In genomic region chr7:29392805-29393204, GRCm38 (mm10) we compare ENCODE assay signal across 12 mouse cellular contexts.
DNase-seq lines count a peak whose midpoint lies in the region; ATAC-seq and TF ChIP-seq lines count a peak whose summit lies in the region.
"Had no signal": no experiment of that assay in that cellular context is flagged by ENCODE, and none has a peak within 500 bp of the region (broad histone marks: within the 10 kb centered on the region; RNA-seq: fewer than 3 reads in every experiment).

No protein-coding gene starts in this region.

- WGBS in forebrain, postnatal 0 days, result 90% methylated on average over 3 of the region's 3 CpGs
- WGBS in forebrain, embryonic 11.5 days, result 96% methylated on average over 3 of the region's 3 CpGs
- 45% methylated on average over 3 of the region's 3 CpGs for WGBS in liver, embryonic 12.5 days (ENCODE audit: insufficient replicate concordance)
- 52% methylated on average over 3 of the region's 3 CpGs for WGBS in stomach, embryonic 16.5 days

- H3K4me2 ChIP-seq in forebrain, postnatal 0 days (ENCODE audit: low read depth), result no peak overlapping the region
- H3K4me2 ChIP-seq in forebrain, embryonic 11.5 days (ENCODE audit: low read depth, low read length, severe bottlenecking), result no peak overlapping the region
- peak overlapping the region; percentile 7; the same call in 1 of the 2 replicates for H3K4me2 ChIP-seq in liver, embryonic 12.5 days
- H3K4me2 ChIP-seq in stomach, embryonic 16.5 days (ENCODE audit: low read depth, low read length), result no peak overlapping the region
- H3K4me2 ChIP-seq: embryonic facial prominence, embryonic 13.5 days had no signal

- peaks cover 8% of the 10 kb centered on the region; the same call in 1 of the 2 replicates for H3K4me1 ChIP-seq in forebrain, postnatal 0 days (ENCODE audit: insufficient read depth)
- H3K4me1 ChIP-seq in forebrain, embryonic 11.5 days (replicated peaks; ENCODE audit: control insufficient read depth, insufficient read depth, low read length), result no peaks in the 10 kb centered on the region
- H3K4me1 ChIP-seq in liver, embryonic 12.5 days, result peaks cover 33% of the 10 kb centered on the region
- H3K4me1 ChIP-seq in stomach, embryonic 16.5 days (ENCODE audit: control insufficient read depth, insufficient read depth, low read length), result peaks cover 12% of the 10 kb centered on the region

- no peak for DNase-seq in forebrain, postnatal 0 days
- no peak for DNase-seq in forebrain, embryonic 11.5 days (ENCODE audit: low spot score)
- DNase-seq in lung, postnatal 36 days, result peak; percentile 51
- no peak for DNase-seq in lung, postnatal 10 days
- no peak for DNase-seq in left cerebral cortex, adult 9 months (ENCODE audit: low spot score in 2 of 2)
- DNase-seq in cerebellum, adult 9-10 months, result no peak
- DNase-seq: right cerebral cortex, postnatal 25 days had no signal

- ATAC-seq in forebrain, postnatal 0 days, result no peak
- no peak for ATAC-seq in forebrain, embryonic 11.5 days (replicated peaks; ENCODE audit: low FRiP score)
- ATAC-seq in liver, embryonic 12.5 days, result peak; percentile 55; the same call in 1 of the 2 replicates
- peak; percentile 42; the same call in 1 of the 2 replicates for ATAC-seq in stomach, embryonic 16.5 days (ENCODE audit: insufficient read depth, low FRiP score)

- H3K9me3 ChIP-seq in forebrain, postnatal 0 days (ENCODE audit: low read length), result no peaks in the 10 kb centered on the region
- no peaks in the 10 kb centered on the region for H3K9me3 ChIP-seq in forebrain, embryonic 11.5 days (ENCODE audit: control insufficient read depth, low read length)
- H3K9me3 ChIP-seq in liver, embryonic 12.5 days (replicated peaks), result no peaks in the 10 kb centered on the region
- H3K9me3 ChIP-seq in stomach, embryonic 16.5 days (replicated peaks; ENCODE audit: control insufficient read depth, low read length), result no peaks in the 10 kb centered on the region
- H3K9me3 ChIP-seq: embryonic facial prominence, embryonic 13.5 days; megakaryocyte, embryonic 14.5 days had no signal

- no peak for TF ChIP-seq CTCF in forebrain, postnatal 0 days (IDR thresholded peaks at IDR 0.05; ENCODE audit: low read depth)

- peaks cover 25% of the 10 kb centered on the region for H3K36me3 ChIP-seq in forebrain, postnatal 0 days (ENCODE audit: insufficient read depth)
- no peaks in the 10 kb centered on the region for H3K36me3 ChIP-seq in forebrain, embryonic 11.5 days (ENCODE audit: control insufficient read depth, insufficient read depth, low read length)
- peaks cover 39% of the 10 kb centered on the region for H3K36me3 ChIP-seq in liver, embryonic 12.5 days
- H3K36me3 ChIP-seq in stomach, embryonic 16.5 days (ENCODE audit: control insufficient read depth, insufficient read depth, low read length), result peaks cover 22% of the 10 kb centered on the region

- H3K27me3 ChIP-seq in forebrain, postnatal 0 days (ENCODE audit: insufficient read depth, low read length), result no peaks in the 10 kb centered on the region
- H3K27me3 ChIP-seq in forebrain, embryonic 11.5 days (ENCODE audit: control insufficient read depth, insufficient read depth, low read length), result no peaks in the 10 kb centered on the region
- no peaks in the 10 kb centered on the region for H3K27me3 ChIP-seq in liver, embryonic 12.5 days (replicated peaks)
- no peaks in the 10 kb centered on the region for H3K27me3 ChIP-seq in stomach, embryonic 16.5 days (ENCODE audit: control insufficient read depth, insufficient read depth, low read length)
- H3K27me3 ChIP-seq: embryonic facial prominence, embryonic 13.5 days; megakaryocyte, embryonic 14.5 days had no signal

- no peak overlapping the region for H3K4me3 ChIP-seq in forebrain, postnatal 0 days (ENCODE audit: low read depth, low read length)
- H3K4me3 ChIP-seq in forebrain, embryonic 11.5 days (ENCODE audit: low read depth, low read length), result no peak overlapping the region
- no peak overlapping the region for H3K4me3 ChIP-seq in liver, embryonic 12.5 days
- no peak overlapping the region for H3K4me3 ChIP-seq in stomach, embryonic 16.5 days (replicated peaks; ENCODE audit: low read length)
- H3K4me3 ChIP-seq: embryonic facial prominence, embryonic 13.5 days; megakaryocyte, embryonic 14.5 days; myocyte had no signal

- no peak overlapping the region for H3K9ac ChIP-seq in forebrain, postnatal 0 days
- H3K9ac ChIP-seq in forebrain, embryonic 11.5 days (ENCODE audit: low read length), result no peak overlapping the region
- no peak overlapping the region for H3K9ac ChIP-seq in liver, embryonic 12.5 days
- no peak overlapping the region for H3K9ac ChIP-seq in stomach, embryonic 16.5 days (ENCODE audit: low read length)

- peak overlapping the region; percentile 58; the same call in 1 of the 2 replicates for H3K27ac ChIP-seq in forebrain, postnatal 0 days (ENCODE audit: low read depth, low read length)
- no peak overlapping the region for H3K27ac ChIP-seq in forebrain, embryonic 11.5 days (ENCODE audit: low read depth, low read length)
- H3K27ac ChIP-seq in liver, embryonic 12.5 days, result no peak overlapping the region
- H3K27ac ChIP-seq in stomach, embryonic 16.5 days (ENCODE audit: low read length), result peak overlapping the region; percentile 64
- H3K27ac ChIP-seq: embryonic facial prominence, embryonic 13.5 days had no signal

Comparison
In these comparisons a context has a peak if more than half of its experiments do, and no peak if none do; other contexts are left out.
1. H3K27ac ChIP-seq: peak in forebrain, postnatal 0 days (single experiment) and stomach, embryonic 16.5 days (single experiment); none in forebrain, embryonic 11.5 days (single experiment) and liver, embryonic 12.5 days (single experiment).
2. ATAC-seq: peak in liver, embryonic 12.5 days (single experiment) and stomach, embryonic 16.5 days (single experiment); none in forebrain, postnatal 0 days (single experiment) and forebrain, embryonic 11.5 days (single experiment).